Mouse (Mus musculus) small intestine, adult 2 months (tissue): ENCODE measurements around the gene H1foo. TPM values are rescaled to one million over a fixed set of nuclear protein-coding genes. Genes with fewer than 3 reads are reported as not detected.

Source experiments
- H3K27ac ChIP-seq: fragments of 200-500 bp; 2 replicates; pipeline ENCODE4 v1.5.1; 2012; ENCODE audit warnings: low read depth, low read length, control low read depth, inconsistent platforms; ENCODE audit not compliant: insufficient read depth
- H3K27me3 ChIP-seq: fragments of 200-500 bp; 2 replicates; pipeline ENCODE4 v1.6.1; 2012; ENCODE audit warnings: mild to moderate bottlenecking, moderate library complexity, low read length, inconsistent platforms; ENCODE audit not compliant: control insufficient read depth, insufficient read depth
- H3K36me3 ChIP-seq: fragments of 200-500 bp; 2 replicates; pipeline ENCODE4 v1.6.1; 2012; ENCODE audit warnings: mild to moderate bottlenecking, low read length, control low read depth, inconsistent platforms; ENCODE audit not compliant: control insufficient read depth, insufficient read depth
- H3K4me1 ChIP-seq: fragments of 200-500 bp; 2 replicates; pipeline ENCODE4 v1.6.1; 2012; ENCODE audit warnings: low read length, inconsistent platforms, mixed read lengths; ENCODE audit not compliant: control insufficient read depth, insufficient read depth, insufficient read length
- H3K4me3 ChIP-seq: fragments of 200-500 bp; 2 replicates; pipeline ENCODE4 v1.5.1; 2012; ENCODE audit warnings: low read depth, mild to moderate bottlenecking, control low read depth, inconsistent platforms, low read length, moderate library complexity
- CTCF ChIP-seq: fragments of 200-500 bp; IDR thresholded peaks from 2 replicates; pipeline ENCODE4 v1.5.1; 2012; ENCODE audit warnings: low read depth, mild to moderate bottlenecking, control low read depth, inconsistent platforms, low read length, moderate library complexity, mixed read lengths; ENCODE audit not compliant: insufficient replicate concordance, insufficient read length; ENCODE audit errors: extremely low read depth
- POLR2A ChIP-seq: fragments of 200-500 bp; IDR thresholded peaks from 2 replicates; pipeline ENCODE4 v1.6.1; 2012; ENCODE audit warnings: low read depth, mild to moderate bottlenecking, control low read depth, inconsistent platforms, low read length, moderate library complexity
- WGBS: fragments of 180-500 bp; shearing (Covaris S2); methylation state at CpG from one replicate; pipeline ENCODE4 v1.1.7; 2018; 5-methylcytosine and 5-hydroxymethylcytosine counted together
- polyA plus RNA-seq: library from polyadenylated mRNA; depleted of rRNA; stranded (reverse); fragments of >200 nt; gene quantifications from 2 replicates; pipeline ENCODE4 v1.2.3, GENCODE M21; 2012

The H1foo gene
- polyA plus RNA-seq, 1 experiment, result not detected

DNA sequence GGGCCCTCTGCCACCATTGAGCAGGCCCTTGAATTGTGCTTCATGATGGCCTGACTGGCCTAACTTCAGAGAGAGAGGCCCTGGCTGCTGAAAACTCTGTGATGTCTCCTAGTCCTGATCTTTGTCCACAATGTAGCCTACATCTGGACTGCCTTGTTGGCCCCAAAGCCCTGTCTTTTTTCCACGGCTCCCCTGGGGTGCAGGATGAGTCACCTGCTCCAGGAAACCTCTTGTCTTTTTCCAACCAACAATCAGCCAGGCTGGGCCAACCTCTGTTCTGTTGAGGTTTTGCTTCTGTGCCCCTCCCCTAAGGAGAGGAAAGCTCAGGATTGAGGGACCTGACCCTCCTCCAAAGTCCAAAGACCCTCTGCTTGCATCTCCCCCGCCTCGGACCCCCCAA lies 17.0 kb downstream of the H1foo start:
- Histone ChIP-seq H3K36me3 (no peaks in the 10 kb centered on the region; the same call in 1 of the 2 replicates), H3K4me3 (no peak overlapping the region), H3K27ac (no peak overlapping the region), H3K4me1 (peaks cover 18% of the 10 kb centered on the region), H3K27me3 (no peaks in the 10 kb centered on the region)
- WGBS, result 70% methylated on average over 3 of the region's 3 CpGs
- TF ChIP-seq CTCF (no peak), POLR2A (no peak)

DNA sequence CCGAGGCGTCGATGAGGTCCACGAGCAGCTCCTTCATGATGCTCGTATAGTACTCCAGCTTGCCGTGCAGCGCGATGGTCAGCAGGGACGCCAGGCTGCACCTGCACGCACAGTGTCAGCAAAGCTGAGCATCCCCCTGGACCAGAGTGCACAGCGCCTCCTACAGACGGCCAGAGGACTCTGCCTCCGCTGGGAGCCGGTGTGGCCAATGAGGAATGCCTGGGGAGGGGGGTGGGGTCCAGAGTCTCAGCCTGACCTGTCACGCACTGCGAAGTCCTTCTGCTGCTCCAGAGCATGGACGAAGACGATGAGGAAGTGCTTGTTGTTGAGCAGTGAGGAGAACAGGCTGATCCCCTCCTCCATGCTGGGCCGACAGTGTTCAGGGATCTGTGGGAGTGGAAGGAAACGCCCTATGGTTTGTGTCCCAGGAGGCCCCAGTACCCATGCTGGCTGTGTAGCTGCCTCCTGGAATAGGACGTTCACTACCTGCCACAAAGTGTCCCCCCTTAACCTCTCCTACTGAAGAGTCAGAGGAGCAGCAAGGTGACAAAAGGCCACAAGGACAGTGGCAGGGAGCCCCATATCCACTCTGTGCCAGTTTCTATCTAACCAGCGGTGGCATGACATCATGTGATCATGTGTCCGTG lies 17.8 kb downstream of the H1foo start:
- TF ChIP-seq POLR2A (no peak), CTCF (0 out of 2 replicates have a peak, but pooled peaks have one; percentile 18)
- Histone ChIP-seq H3K4me3 (no peak overlapping the region), H3K27me3 (no peaks in the 10 kb centered on the region), H3K36me3 (no peaks in the 10 kb centered on the region; the same call in 1 of the 2 replicates), H3K4me1 (peaks cover 13% of the 10 kb centered on the region), H3K27ac (no peak overlapping the region)
- 44% methylated on average over 23 of the region's 23 CpGs for WGBS

DNA sequence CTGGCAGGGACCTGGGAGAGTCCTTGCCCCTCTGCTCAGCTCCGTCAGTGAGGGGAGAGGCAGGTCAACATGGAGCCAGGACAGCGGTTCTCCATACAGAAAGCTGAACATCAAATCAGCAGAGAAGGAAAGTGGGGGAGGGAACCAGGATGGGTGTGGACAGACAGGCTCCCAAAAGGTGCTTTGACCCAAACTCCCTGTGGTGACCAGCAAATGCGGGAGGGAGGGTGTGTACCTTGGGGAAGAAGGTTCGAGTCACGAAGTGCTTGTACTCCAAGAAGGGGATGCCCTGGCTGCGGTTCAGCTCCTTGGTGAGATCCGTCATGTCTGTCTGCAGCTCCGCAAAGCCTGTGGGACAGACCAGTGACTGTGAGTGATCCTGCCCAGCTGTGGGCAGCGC lies 18.9 kb downstream of the H1foo start:
- 81% methylated on average over 9 of the region's 9 CpGs for WGBS
- Histone ChIP-seq H3K4me3 (no peak overlapping the region), H3K4me1 (peaks cover 16% of the 10 kb centered on the region), H3K36me3 (no peaks in the 10 kb centered on the region; the same call in 1 of the 2 replicates), H3K27me3 (no peaks in the 10 kb centered on the region), H3K27ac (no peak overlapping the region)
- TF ChIP-seq POLR2A (no peak), CTCF (no peak)

GRCm38 (mm10) chr6:115966227-115966966 lies 21.7 kb downstream of the H1foo start:
- TF ChIP-seq CTCF, result no peak
- no peak; the same call in 1 of the 2 replicates for TF ChIP-seq POLR2A
- H3K27ac ChIP-seq, result no peak overlapping the region
- no peaks in the 10 kb centered on the region for H3K27me3 ChIP-seq
- WGBS, result 89% methylated on average over 19 of the region's 19 CpGs
- H3K4me3 ChIP-seq, result no peak overlapping the region
- H3K4me1 ChIP-seq, result peaks cover 15% of the 10 kb centered on the region
- no peaks in the 10 kb centered on the region; the same call in 1 of the 2 replicates for H3K36me3 ChIP-seq

DNA sequence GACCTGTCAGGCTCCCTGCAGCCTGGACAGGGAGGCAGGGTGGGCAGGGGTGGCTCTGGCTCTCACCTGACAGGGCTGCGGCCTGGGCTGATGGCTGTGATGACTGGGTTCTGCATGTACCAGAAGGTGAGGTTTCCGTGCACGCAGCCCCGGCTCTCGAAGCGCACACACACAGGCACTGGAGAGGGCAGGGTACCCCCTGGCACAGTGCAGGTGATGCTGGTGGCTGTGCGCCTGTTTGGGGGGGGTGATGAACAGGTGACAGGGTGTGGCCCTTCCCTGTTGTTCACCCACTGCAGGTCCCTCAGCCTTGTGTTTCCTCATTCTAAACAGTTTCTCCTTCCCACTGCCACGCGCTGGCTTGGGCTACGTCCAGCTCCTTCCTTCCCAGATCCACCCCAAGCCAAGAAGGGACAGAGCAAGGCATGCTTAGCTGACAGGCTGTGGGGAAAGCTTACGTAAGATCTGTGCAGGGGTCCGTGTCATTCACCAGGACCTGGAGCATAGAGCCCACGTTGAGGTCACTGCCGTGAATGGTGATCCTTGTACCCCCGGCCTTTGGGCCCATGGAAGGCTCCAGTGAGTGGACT lies 22.6 kb downstream of the H1foo start:
- no peak overlapping the region for H3K4me3 ChIP-seq
- H3K36me3 ChIP-seq, result no peaks in the 10 kb centered on the region; the same call in 1 of the 2 replicates
- TF ChIP-seq CTCF, result no peak
- no peak for TF ChIP-seq POLR2A

DNA sequence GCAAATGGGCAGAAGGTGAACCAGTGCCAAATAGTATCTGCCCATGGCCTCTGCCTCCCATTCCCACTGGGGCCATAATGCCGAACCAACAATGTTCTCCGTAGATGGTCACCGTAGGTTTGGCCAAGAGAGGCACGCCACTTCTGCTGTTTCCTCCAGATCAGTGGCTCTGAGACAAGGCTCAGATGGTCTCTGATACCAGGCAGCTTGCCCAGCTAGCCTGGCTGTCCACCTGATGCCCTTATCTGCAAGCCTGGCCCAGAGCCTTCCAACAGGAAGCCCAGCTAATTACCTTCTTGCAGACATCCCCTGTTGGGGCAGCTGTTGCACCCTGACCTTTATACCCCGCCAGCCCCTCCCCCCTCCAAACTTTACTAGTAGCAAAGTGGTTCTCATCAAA lies 23.3 kb downstream of the H1foo start:
- WGBS, result 12% methylated on average over 5 of the region's 5 CpGs
- Histone ChIP-seq H3K36me3 (no peaks in the 10 kb centered on the region), H3K27ac (no peak overlapping the region), H3K4me3 (no peak overlapping the region), H3K27me3 (no peaks in the 10 kb centered on the region), H3K4me1 (peaks cover 17% of the 10 kb centered on the region)
- TF ChIP-seq CTCF (no peak), POLR2A (no peak)

More for the DNA sequence above, 22.6 kb downstream of the H1foo start:
- 61% methylated on average over 15 of the region's 15 CpGs for WGBS
- Histone ChIP-seq H3K4me1 (peaks cover 18% of the 10 kb centered on the region), H3K27ac (no peak overlapping the region), H3K27me3 (no peaks in the 10 kb centered on the region)

DNA sequence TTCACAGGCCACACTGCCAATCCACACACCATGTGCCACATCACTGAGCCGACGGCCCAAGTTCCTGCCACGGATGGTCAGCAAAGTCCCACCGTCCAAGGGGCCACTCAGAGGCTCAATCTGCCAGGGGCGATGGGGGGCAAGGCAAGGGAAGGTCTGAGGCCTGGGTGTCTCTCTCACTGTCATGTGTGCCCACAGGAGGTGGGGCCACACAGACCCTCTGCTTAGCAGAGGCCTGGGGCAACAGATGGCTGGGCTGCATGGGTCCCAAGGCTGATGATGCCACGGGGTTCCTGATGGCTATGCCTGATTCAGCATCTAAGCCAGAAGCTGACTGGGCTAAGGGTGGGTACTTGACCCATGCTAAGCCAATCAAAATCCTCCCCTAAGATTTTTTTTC lies 24.0 kb downstream of the H1foo start:
- H3K27me3 ChIP-seq, result no peaks in the 10 kb centered on the region
- H3K36me3 ChIP-seq, result no peaks in the 10 kb centered on the region
- no peak for TF ChIP-seq CTCF
- TF ChIP-seq POLR2A, result no peak
- 79% methylated on average over 6 of the region's 6 CpGs for WGBS
- peaks cover 17% of the 10 kb centered on the region for H3K4me1 ChIP-seq
- no peak overlapping the region for H3K4me3 ChIP-seq
- H3K27ac ChIP-seq, result no peak overlapping the region
